Mouse (Mus musculus) spleen, embryonic (tissue): ENCODE results near the gene Zcchc14.

Experiments used
- CTCF ChIA-PET: fragments of 350-600 bp; sonication (Branson Sonifier 250); formaldehyde crosslinking; loops from one replicate; lab custom pipeline; 2022; lab: Charles Lee

Gene Zcchc14

DNA sequence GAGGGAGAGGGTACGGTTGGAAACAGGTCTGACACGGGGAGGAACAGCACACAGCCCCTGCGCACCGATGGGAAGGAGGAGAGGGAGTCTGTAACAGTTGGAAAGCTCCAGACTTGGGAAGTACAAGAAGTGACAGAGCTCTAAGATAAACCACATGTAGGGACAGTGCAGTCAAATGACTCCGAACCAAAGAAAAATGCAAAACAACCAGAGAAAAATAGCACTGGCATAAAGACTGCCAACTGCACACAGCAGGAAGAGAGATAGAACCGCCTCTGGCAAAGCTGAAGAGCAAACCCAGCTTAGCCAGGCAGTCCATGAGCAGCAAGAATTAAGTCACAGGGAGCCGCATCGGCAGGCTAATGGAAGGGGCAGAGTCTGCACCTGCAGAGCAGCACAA, 29.7 kb downstream of the Zcchc14 start:
- CTCF ChIA-PET, result no interaction called here

- CTCF ChIA-PET, result interaction anchor here (0.6 kb wide), 1 partner anchor 304 kb away, joined by 5 read pairs; no protein-coding TSS in a partner anchor
These were observed 30.8 kb downstream of the Zcchc14 start for GRCm38 (mm10) chr8:121621879-121622278.

DNA sequence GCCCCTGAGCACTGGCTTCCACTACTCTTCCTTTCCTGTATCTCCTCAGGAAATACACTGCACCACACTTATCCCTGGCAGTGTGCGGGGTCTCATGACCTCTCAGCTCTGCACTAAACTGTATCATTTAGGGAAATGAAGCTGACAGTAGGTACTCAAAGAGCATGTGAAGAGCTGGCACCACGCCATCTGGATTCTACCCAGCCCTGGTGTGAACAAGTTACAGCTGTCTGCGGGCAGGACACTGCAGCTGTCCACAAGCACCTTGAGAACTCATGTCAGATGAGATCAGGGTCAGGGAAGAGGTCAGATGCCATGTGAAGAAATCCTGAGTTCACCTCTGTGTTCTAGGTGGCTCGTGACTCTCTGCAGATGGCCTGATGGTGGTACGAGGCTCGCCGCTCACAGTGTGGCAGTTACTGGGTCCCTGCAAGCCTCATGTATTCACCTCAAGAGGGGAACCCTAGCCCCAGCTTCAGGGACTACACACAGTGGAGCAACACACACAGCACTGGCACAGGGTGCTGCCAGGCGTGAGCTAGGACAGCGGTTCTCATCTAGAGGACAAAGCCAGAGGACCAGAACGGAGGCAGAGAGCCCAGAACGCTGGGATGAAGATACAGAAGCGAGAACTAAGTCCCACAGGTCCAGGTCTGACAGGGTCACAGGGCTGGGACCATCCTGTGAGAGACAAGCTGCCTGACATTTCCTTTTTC, 31.7 kb downstream of the Zcchc14 start:
- CTCF ChIA-PET, result no interaction called here

DNA sequence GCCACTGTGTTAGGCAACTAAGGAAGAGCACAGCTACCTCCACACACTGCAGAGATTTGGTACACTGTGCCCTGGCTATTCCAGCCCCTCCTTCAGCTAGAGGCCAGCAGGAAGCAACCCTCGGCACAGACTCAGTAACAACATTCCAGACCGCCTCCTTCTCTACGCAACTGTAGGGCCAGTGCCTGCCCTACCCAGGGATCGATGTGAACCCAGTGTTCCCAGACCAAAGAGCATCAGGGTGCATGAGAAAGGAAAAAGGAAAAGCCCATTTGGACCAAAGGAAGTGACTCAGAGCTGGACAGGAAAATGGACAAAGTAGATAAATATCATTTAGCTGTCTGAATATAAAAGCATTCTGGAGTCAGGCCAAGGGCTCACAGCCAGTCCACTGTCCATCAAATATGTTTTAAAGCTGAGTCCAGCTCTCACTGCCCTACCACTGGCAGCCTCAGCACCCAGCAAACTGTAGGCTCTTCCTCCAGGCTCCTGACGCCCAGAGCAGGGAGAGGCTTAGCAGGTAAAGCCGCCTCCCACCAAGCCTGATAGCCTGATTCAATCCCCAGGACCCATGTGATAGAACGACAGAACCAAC, 33.2 kb downstream of the Zcchc14 start:
- CTCF ChIA-PET, result no interaction called here

- CTCF ChIA-PET, result no interaction called here
These were observed 39.3 kb downstream of the Zcchc14 start for GRCm38 (mm10) chr8:121613419-121613818.

- CTCF ChIA-PET, result no interaction called here
These were observed 42.8 kb downstream of the Zcchc14 start for GRCm38 (mm10) chr8:121609916-121610315.

DNA sequence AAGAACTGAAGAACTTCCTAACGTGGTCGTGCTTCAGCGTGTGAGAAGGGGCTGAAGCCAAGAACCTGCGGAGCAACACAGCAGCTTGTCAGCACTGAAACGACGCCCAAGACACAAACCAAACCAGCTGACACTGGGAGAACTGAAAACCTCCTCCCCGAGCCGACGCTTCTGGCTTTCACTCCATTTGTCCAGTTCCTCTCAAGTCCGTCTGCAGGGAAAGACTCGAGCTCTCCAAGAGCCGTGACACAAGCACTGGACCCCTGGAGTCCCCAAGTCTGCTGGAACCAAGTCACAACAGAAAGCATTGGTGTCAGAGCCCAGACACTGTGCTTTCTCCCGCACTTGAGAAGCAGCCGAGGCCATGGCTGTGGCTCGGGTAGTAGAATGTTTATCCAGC, 43.5 kb downstream of the Zcchc14 start:
- CTCF ChIA-PET, result no interaction called here

GRCm38 (mm10) chr8:121607661-121608060, 45.0 kb downstream of the Zcchc14 start:
- CTCF ChIA-PET, result no interaction called here

DNA sequence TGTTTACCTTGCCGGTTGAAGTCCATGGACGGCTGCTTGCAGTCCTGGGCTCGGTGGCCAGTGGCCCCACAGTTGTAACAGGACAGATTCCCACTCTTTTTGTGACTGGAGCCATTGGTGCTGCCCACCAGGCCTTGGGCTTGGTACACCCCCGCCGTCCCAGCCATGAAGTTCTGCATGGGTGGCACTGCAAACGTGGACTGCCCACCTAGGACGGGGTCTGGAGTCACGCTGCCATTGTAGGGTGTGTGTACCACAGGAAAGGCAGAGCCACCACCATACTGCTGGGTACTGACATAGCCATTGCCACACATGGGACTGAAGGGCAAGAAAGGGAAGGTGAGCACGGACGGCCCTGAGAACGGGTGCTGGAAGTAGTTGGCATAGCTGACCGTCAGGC, 48.9 kb downstream of the Zcchc14 start:
- CTCF ChIA-PET, result no interaction called here

- CTCF ChIA-PET, result no interaction called here
These were observed 49.8 kb downstream of the Zcchc14 start for GRCm38 (mm10) chr8:121602860-121603259.

DNA sequence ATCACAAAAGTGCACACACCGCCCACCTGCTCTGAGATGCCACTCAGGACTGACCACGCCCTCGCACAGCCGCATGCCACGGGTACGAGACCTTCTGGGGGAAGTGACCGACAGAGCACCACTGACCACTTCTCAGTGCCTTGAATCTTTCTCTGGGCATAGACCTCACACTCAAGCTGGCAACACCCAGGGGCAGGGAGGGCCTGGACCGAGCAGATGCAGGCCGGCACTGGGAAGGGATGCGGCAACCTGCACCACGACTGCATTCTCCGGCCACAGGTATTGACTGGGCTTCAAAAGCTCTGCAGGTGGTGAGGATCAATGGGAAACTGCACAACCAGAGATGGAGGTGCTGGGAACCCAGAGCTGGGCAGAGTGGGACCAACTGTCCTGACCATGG, 50.3 kb downstream of the Zcchc14 start:
- CTCF ChIA-PET, result interaction anchor here (1.0 kb wide), 1 partner anchor 9 kb away, joined by 10 read pairs; no protein-coding TSS in a partner anchor

DNA sequence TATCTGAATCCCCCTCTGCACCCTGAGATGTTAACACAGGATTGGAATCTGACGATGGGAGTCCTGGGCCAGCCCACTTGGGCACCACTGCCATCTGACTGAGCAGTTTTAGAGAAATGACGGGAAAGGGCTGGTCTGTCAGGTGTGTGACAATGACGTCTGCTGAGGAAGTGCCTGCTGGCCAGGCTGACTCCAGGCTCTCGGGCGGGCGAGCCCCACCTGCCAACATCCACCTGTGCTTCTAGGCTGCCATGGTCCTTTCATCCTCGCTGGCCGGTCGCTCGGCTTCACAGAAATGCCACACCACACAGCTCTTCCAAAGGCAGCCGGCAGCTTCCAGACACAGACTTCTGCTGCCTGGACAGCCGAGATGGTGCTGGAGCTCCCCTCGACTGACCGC, 52.9 kb downstream of the Zcchc14 start:
- CTCF ChIA-PET, result no interaction called here

DNA sequence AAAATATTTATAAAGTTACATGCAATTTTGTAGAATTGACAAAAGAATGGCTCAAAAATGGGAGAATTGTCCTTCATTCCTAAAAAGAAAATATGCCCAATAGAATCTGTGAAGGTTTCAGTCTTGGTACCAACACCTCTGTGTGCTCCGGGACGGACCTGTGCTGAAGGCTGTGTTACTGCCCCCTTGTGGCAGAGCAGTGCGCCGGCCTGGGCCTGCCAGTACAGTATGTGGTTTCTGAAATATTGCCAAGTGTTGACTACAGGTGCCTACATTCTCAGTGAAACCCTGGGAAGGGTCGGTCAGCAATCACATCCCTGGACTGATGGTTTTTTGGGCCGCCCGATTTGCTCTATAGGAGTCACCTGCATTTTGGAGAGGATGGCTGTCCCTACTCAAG, 53.8 kb downstream of the Zcchc14 start:
- CTCF ChIA-PET, result interaction anchor here (0.6 kb wide), 1 partner anchor 483 kb away, joined by 4 read pairs; no protein-coding TSS in a partner anchor

DNA sequence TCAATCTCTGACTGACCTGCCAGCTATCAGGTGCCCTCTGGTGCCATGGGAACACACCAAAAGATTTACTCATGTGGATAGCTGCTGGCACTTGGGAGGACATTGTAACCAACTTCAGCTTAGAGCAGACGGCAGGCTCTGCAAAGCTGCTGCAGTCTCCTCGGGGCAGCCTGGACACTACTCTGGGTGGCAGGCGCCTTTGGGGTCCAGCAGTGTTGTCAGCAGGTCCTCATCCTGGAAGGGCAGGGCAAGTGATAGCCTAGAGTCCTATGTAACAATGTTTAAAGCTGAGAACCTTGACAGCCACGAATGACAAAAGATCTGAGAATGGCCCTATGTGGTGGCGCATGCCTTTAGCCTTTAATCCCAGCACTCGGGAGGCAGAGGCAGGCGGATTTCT, 54.5 kb downstream of the Zcchc14 start:
- CTCF ChIA-PET, result no interaction called here

GRCm38 (mm10) chr8:121597492-121597891, 55.2 kb downstream of the Zcchc14 start:
- CTCF ChIA-PET, result interaction anchor here (1.4 kb wide), 1 partner anchor 11 kb away, joined by 4 read pairs; no protein-coding TSS in a partner anchor

DNA sequence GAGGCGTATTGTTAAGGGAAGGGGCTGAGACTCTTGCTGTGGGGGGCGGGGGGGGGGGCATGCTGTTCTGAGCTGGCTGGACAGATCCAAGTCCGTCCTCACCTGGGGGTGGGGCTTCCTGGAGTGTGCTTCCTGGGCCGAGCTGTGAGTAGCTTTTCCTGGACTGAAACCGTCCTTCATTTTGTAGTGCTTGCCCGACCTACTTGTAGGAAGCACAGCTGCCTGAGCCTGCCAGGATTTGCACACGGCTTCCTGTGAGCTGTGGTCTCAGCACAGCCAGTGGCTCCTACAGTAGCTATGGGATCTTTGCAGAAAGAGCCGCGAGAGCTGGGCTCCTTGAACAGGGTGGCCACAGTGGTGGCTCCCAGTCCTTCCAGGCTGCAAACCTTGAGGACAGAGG, 58.7 kb downstream of the Zcchc14 start:
- CTCF ChIA-PET, result interaction anchor here (0.7 kb wide), 1 partner anchor 13 kb away, joined by 3 read pairs; no protein-coding TSS in a partner anchor

- CTCF ChIA-PET, result interaction anchor here (0.6 kb wide), 1 partner anchor 9 kb away, joined by 10 read pairs; no protein-coding TSS in a partner anchor
These were observed 59.4 kb downstream of the Zcchc14 start for GRCm38 (mm10) chr8:121593293-121593692.

DNA sequence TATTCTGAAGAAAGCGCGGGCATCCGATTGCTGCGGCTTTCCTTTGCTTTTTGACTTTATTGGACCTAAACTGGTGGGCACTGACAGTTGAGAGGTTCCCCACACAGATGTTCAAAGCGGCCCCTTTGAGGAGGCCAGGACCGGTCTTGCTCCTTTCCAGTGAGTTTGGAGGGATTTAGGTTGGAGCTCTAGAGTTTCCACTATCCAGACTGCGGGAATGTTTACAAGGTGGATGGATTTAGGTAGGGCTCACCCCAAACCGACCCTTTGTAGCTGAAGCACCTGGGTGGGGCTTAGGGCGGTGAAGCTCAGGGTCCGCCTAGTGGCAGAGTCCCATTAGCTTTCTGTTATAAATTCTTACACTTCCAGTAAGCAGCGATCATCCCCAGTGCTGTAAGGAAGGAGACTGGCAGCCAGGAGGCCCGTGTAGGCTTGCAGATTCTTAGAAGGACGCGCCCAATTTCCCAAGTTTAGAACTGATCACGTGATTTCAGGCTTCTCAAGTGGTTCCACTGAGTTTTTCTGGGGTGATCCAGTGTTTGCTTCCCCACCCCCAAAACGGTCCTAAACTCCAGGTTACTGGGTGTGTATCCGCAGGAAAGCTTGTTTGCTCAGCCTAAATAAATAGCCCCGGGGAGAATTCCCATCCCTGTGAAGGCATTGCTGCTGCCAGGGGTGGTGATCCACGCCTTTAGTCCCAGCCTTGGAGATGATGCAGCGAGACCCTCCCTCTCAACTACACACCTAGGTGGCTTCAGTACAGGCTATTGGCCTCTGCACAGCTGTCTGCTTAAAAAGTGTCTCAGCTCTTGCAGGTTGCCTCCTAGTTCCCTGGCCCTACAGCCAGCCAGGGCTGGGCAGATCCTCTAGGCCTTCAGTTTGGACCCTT, 61.3 kb downstream of the Zcchc14 start:
- CTCF ChIA-PET, result interaction anchor here (0.7 to 1.4 kb wide), 3 partner anchors 12 to 104 kb away, joined by 3 to 9 read pairs (median 3); partner anchors contain the start of gene Fbxo31

GRCm38 (mm10) chr8:121590203-121591177, 62.2 kb downstream of the Zcchc14 start, which contains the start of gene Map1lc3b:
Map1lc3b (plus strand) TSS chr8:121590361.
- CTCF ChIA-PET, result interaction anchor here (0.7 to 1.4 kb wide), 4 partner anchors 11 to 105 kb away, joined by 3 to 9 read pairs (median 3); partner anchors contain the start of gene Fbxo31

GRCm38 (mm10) chr8:121589205-121589726, 63.4 kb downstream of the Zcchc14 start:
- CTCF ChIA-PET, result no interaction called here
